Mouse (Mus musculus) thymus, postnatal 0 days (tissue): Measurements from ENCODE around the gene Ccdc69. TPM values are rescaled to one million over a fixed set of nuclear protein-coding genes. Genes with fewer than 3 reads are reported as not detected.
"Not testable (repeated sequence)": the region's sequence is repeated elsewhere in the genome, so short reads cannot be mapped to it uniquely, and the experiment has no call there.

ENCODE experiments used
- DNase-seq: peaks from one replicate; pipeline ENCODE4 v3.0.0-alpha.2; 2015; ENCODE audit warnings: low spot score
- polyA plus RNA-seq: library from polyadenylated mRNA; unstranded; fragments of >200 nt; fragmentation: Nextera tagmentation; extraction: Ambion mirVana; gene quantifications from 2 replicates; pipeline ENCODE4 v1.2.1, GENCODE M21; 2015

Ccdc69 gene
- polyA plus RNA-seq, 1 experiment from 2014 or later = 25.4 TPM

GRCm38 (mm10) chr11:55097463-55098188, 19.7 kb upstream of the Ccdc69 start, which contains the start of gene Gm2a:
Gene Gm2a, plus strand, starts transcription at chr11:55098115.
- DNase-seq = peak; percentile 98

DNA sequence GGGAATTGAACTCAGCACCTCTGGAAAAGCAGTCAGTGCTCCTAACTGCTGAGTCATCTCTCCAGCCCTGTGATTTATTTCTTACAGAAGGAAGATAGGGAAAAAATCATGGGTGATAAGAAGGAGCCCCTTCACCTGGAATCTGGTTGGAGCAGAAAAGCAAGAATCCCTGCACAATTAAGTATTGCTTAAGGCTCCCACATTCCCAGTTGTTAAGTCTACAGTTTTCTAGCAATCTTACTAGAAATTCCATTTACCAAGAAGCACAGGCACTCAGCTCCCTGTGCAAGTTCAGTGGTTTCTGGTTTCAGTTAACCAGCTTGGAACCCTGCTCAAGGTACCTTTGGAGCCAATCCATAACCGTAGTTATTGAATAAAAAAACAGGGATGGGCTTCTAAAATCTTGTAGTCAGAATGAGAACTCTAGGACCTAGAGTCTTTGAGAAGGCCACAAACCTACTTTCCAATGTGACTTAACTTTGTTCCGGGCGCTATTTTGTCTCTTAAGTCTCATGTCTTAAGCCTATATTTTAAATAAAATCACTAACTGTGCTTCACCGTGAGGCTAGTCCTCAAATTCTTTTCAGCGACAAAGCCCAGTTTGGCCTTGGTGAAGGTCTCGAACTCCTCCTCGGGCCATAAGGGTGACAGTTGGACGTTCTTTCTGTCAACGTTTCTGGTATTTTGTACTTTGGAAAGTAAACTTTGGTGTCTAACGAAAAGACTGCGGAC, 19.0 kb upstream of the Ccdc69 start:
- no peak for DNase-seq

DNA sequence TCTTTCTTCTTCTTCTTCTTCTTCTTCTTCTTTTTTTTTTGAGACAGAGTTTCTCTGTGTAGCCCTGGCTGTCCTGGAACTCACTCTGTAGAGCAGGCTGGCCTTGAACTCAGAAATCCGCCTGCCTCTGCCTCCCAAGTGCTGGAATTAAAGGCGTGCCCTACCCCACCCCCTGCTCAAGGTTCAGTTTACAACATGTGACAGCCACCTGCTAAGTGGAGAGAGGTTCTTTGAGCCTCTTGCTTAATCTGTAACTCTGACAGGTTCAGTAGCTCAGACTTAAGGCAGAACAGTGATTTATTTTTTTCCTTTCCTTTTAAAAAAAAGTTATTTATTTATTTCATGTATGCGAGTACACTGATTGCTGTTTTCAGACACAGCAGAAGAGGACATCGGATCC, 18.4 kb upstream of the Ccdc69 start:
- DNase-seq = not testable (repeated sequence)

- no peak for DNase-seq
These were observed 15.2 kb upstream of the Ccdc69 start for GRCm38 (mm10) chr11:55093096-55093495.

DNA sequence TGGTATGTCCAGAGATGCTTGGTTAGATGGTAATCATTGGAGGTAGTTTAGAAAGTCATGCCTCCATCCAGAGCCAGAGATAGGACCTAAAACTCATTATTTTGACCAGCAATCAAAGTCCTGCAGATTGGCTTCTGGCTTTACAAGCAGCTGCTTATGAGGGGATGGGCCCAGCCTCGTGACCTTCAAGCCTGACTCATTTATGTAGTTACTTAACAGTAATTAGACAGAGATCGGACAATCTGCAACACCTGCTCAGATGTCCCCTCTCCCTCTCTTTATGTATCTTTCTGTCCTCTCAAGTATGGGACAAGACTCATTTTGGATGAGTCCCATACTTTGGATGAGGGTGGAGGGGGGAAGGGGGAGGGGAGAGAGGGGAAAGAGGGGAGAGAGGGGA, 12.0 kb upstream of the Ccdc69 start:
- DNase-seq = no peak

DNA sequence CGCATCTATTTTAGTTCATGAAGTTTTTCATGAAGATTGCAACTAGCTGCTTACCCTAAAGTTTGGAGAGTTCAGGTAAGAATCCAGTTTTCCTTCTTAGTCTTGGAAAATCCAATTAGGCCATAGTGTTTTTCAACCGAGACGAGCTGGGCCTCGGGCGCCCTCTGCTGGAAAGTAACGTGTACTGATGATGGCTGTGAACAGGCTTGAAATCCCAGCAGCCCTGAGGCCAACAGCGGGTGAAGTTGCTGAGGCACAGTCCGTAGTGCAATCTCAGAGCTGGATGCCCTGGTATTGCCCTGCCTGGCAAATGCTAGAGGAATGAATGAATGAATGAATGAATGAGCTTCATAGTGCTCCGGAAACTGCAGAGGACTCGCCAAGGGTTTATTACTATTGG, 9.1 kb upstream of the Ccdc69 start:
- DNase-seq = peak; percentile 77

DNA sequence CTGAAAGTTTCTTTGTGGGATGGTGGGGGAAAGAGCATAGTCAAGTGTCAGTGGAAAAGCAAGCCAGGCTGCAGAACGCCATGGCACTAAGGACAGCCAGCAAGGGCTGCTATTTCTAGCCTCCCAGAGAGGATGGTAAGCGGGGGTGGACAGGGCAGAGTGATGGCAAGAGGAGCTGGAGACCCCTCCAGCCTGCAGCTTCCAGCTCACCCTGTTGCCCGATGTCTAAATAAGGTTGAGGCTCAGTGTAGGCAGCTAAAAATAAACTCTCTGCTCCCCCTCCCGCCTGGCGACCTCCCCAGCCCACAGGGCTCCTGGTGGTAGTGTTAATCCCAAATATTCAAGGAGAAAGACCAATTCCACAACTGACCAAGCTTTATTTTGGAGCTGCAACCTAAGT, 7.5 kb upstream of the Ccdc69 start:
- DNase-seq = no peak

GRCm38 (mm10) chr11:55084629-55085028, 6.7 kb upstream of the Ccdc69 start:
- DNase-seq = no peak

DNA sequence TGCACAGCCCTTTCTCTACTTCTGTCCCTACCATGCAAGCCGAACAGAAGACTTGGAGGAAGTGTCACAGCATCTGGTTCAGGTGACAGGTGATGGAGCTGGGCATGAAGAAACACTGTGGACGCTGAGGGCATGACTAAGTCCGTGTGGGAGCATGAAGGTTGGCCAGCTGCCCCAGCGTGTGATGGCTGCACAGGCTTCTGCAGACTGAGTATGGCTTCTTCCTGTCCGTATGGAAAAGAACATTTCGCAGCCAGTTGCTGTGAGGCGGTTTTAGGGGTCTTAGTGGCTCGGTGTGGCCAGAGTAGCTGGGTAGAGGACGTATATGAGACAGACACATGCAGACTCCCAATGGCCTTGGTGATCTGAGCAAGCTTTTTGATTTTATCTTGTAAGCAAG, 3.3 kb upstream of the Ccdc69 start:
- no peak for DNase-seq

DNA sequence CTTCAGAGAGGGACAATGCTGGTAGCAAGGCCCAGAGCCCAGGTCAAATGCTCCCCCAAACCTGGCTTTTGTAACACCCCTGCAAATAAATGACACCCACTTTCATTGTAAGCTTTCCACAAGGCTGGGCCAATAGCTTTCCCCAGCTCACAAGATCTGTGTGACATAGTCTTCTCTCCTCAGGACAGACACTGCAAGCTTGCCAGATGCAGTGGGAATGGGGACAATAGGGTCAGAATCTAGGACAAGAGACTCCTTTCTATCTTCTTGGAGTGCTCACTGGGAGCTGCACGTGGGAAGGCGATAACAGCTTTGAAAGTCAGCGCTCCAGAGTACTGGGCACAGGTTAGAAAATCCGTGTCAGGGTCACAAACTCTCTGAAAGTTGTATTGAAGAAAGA, 1.2 kb upstream of the Ccdc69 start:
- DNase-seq = no peak

- DNase-seq = peak; percentile 33
These were observed 571 bp upstream of the Ccdc69 start for GRCm38 (mm10) chr11:55078502-55078901.

DNA sequence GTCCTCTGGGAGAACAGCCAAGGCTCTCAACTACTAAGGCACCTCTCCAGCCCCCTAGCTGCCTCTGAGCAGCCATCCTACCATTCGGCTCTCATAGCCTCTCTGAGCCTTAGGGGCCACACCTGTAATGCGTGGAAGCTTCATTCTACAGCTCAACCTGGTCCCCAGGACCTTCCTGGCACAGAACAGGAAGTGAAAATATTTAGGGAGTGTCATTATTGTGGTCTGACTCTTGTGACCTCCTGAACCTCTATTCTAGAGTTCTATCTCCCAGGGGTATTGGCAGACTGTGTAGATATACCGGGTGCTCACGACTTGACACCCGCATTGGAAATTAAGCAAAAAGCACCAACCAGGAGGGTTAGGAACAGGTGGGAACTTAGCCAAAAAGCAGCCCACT, 1.7 kb downstream of the Ccdc69 start:
- no peak for DNase-seq

GRCm38 (mm10) chr11:55075602-55076001, 2.3 kb downstream of the Ccdc69 start:
- no peak for DNase-seq

DNA sequence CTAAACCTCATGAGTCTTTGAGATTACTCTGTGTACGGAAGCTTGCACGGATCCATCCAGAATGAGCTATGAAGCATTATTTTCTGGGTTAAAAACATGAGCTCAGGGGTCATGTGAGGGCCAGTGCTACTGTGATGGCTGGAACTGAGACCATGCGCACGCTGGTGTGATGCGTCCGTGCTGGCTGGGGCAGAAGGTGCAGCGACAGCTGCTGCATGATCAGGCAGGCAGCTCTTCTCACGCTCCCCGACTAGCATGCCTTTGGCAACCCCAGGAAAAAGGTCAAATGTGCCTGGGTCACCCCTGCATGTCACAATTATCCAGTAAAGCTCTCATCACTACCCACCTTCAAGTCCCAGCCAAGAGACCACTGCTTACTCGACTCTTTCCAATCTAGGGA, 4.7 kb downstream of the Ccdc69 start:
- no peak for DNase-seq

DNA sequence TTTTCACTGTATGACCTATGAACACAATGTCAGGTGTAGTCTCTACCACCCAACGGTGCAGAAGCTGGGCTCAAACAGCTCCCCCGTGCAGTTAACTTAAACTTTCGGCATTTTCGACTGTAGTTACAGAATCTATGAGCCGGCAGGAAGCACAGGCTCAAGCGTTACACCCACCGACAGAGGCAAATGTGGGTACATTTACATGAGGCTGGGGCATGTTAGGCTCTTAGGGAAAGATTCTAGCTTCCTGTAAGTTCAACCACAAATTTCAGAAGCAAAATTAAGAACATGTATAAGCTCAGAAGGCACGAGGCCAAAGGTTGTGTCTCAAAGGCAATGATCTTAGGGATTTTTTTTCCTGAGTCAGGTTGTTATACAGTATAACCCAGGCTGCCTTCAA, 5.5 kb downstream of the Ccdc69 start:
- DNase-seq = peak; percentile 62

DNA sequence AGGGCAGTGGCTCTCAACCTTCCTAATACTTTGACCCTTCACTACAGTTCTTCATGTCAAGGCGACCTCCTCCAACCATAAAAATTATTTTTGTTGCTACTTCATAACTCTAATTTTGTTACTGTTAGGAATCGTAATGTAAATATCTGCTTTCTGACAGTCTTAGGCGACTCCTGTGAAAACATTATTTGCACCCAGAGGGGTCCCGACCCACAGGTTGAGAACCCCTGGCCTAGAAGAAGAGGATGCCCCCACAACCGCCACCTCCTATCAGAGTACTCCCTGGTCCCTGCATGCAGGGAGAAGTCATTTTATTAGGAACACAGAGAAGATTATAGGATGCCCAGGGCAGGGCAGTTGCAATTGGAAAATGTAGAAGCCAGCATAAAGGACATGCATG, 6.6 kb downstream of the Ccdc69 start:
- no peak for DNase-seq

DNA sequence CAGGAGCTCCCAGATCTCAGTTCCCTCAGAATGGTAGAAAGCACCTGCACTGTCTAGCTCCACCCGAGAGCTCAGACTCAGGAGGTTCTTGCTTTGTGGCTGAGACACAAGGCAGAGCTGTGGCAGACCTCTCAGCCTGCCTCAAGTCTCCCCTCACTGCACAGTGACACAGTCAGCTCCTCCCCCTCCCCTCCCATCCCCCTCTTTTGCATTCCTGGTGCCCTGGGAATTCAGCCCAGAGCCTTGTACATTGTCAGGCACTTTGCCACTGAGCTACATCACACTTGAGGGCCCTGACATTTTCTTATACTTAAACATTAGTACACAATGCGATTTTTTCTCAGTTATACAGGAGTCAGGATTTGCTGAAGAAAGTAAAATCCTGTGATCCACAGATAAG, 8.9 kb downstream of the Ccdc69 start:
- peak; percentile 14 for DNase-seq

DNA sequence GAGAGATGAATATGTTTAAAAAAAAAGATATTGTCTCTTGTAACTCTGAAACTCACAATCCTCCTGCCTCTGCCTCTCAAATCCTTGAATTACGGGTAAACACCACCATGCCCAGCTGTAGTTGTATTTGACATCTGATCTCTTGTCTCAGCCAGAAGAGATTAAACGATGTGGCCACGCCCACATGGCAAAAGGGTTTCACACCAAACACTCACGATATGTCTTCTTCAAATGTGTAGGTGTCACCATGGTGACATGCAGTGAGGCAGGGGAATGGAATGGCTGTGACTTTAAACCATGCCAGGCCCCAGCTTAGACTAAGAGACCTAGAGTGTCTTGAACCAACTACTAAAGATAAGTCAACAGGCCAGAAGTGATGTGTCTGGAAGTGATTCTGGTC, 11.0 kb downstream of the Ccdc69 start:
- no peak for DNase-seq

GRCm38 (mm10) chr11:55062856-55063255, 15.1 kb downstream of the Ccdc69 start:
- DNase-seq = no peak

- no peak for DNase-seq
These were observed 17.1 kb downstream of the Ccdc69 start for GRCm38 (mm10) chr11:55060802-55061201.

DNA sequence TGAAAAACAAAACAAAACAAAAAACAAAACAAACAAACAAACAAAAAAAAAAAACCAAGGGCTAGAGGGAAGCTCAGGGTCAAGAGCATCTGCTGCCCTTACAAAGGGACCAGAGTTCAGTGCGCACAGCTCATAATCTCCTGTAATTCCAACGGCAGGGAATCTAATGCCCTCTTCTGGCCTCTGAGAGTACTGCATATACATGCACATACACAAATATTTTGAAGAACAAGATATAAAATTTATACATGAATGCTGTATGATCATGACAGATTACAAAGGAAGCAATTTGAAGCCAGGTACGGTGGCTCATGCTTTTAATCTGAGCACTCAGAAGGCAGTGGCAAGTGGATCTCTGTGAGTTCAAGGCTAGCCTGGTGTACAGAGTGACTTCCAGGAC, 20.4 kb downstream of the Ccdc69 start:
- DNase-seq = no peak

- DNase-seq = no peak
These were observed 27.0 kb downstream of the Ccdc69 start for GRCm38 (mm10) chr11:55050837-55051510.
